Mouse (Mus musculus) intestine, embryonic 15.5 days (tissue): Measurements from ENCODE around the gene Nepro. TPM values are rescaled to one million over a fixed set of nuclear protein-coding genes. Genes with fewer than 3 reads are reported as not detected.

Source experiments
- ATAC-seq: fragments of 200-750 bp; cut with Nextera tagmentation; 2 replicates; pipeline ENCODE4 v1.8.0; 2017; ENCODE audit warnings: moderate TSS enrichment, moderate library complexity
- H3K27ac ChIP-seq: fragments of 300-500 bp; sonication (generic); 2 replicates; pipeline ENCODE4 v1.5.1; 2015; ENCODE audit warnings: mild to moderate bottlenecking, inconsistent platforms
- H3K27me3 ChIP-seq: fragments of 300-500 bp; sonication (generic); replicated peaks from 2 replicates; pipeline ENCODE4 v1.6.1; 2015; ENCODE audit warnings: inconsistent platforms
- H3K36me3 ChIP-seq: fragments of 300-500 bp; sonication (generic); 2 replicates; pipeline ENCODE4 v1.6.1; 2015; ENCODE audit warnings: inconsistent platforms
- H3K4me1 ChIP-seq: fragments of 300-500 bp; sonication (generic); replicated peaks from 2 replicates; pipeline ENCODE4 v1.6.1; 2015; ENCODE audit warnings: inconsistent platforms
- H3K4me2 ChIP-seq: fragments of 300-500 bp; sonication (generic); replicated peaks from 2 replicates; pipeline ENCODE4 v1.6.1; 2015; ENCODE audit warnings: mild to moderate bottlenecking, inconsistent platforms
- H3K4me3 ChIP-seq: fragments of 300-500 bp; sonication (generic); replicated peaks from 2 replicates; pipeline ENCODE4 v1.5.1; 2015; ENCODE audit warnings: inconsistent platforms
- H3K9ac ChIP-seq: fragments of 300-500 bp; sonication (generic); 2 replicates; pipeline ENCODE4 v1.6.1; 2015; ENCODE audit warnings: inconsistent platforms
- H3K9me3 ChIP-seq: fragments of 300-500 bp; sonication (generic); 2 replicates; pipeline ENCODE4 v1.6.1; 2016; ENCODE audit warnings: inconsistent platforms
- WGBS: fragments of 180-500 bp; shearing (Covaris S2); methylation state at CpG from one replicate; pipeline ENCODE4 v1.1.7; 2015; 5-methylcytosine and 5-hydroxymethylcytosine counted together
- polyA plus RNA-seq: library from polyadenylated mRNA; unstranded; fragments of >200 nt; fragmentation: Nextera tagmentation; extraction: Ambion mirVana; gene quantifications from 2 replicates; pipeline ENCODE4 v1.2.1, GENCODE M21; 2015

The Nepro gene
- polyA plus RNA-seq, 1 experiment from 2014 or later = 7.6 TPM

DNA sequence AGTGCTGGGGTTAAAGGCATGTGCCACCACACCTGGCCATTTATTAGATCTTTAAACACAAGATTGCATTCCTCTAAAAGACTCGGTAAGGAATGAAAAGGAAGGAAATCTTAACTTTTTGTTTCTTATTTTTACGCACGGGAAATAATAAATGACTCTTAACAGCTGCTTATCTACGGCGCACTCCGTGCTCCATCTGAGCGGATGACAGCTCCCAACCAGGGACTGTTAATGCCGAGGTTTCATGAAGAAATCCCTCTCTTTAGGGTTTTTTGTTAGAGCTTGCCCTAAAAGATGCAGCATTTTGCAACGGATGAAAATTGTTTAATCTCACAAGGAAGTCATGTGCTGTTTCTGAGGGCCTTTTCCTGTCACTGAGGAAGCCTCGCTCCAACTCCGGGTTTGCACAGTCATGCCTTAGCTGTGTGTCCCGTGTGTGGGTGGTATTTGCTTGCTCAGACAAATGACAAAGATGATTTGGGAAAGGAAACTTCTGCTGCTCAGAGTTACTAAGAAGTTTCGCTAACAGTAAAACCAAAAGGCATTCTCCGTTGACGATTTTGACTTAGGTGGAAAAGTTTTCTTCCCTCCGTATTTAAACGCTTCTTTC lies 54.5 kb downstream of the Nepro start:
- no peaks in the 10 kb centered on the region for H3K9me3 ChIP-seq
- 58% methylated on average over 17 of the region's 17 CpGs for WGBS
- peak overlapping the region; percentile 17 for H3K4me2 ChIP-seq
- no peaks in the 10 kb centered on the region for H3K36me3 ChIP-seq
- no peak overlapping the region for H3K27ac ChIP-seq
- no peak overlapping the region for H3K9ac ChIP-seq
- ATAC-seq = no peak
- H3K4me3 ChIP-seq = no peak overlapping the region
- no peaks in the 10 kb centered on the region for H3K4me1 ChIP-seq
- no peaks in the 10 kb centered on the region for H3K27me3 ChIP-seq

DNA sequence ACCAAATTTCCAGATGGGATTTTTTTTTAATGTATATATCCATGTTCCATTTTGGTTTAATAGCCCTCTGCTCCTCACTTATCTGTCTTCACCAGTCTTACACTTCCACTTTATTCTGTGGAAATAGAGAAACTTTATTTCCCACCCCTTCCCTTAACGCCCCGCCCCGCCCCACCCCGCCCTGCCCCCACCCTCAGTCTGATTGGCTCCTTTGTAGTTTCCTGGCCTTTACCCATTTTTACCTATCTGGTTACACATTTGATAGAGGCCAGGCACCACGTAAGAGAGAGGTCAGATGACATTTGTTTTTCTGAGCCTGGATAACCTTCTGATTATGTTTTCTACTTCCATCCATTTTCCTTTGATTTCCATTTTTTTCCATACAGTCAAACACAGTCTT lies 55.4 kb downstream of the Nepro start:
- 82% methylated on average over 5 of the region's 5 CpGs for WGBS

DNA sequence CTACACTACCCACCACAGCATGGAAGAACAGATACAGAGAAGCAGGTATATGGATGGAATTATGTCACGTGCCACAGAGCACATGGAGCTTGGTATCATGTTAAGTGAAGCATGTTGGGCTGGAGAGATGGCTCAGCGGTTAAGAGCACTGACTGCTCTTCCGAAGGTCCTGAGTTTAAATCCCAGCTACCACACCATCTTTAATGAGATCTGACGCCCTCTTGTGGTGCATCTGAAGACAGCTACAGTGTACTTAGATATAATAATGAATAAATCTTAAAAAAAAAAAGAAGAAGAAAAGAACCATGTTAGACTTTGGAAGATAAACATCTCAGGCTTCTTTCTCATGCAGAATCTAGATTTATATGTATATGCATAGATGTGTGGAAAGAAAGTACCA lies 56.6 kb downstream of the Nepro start:
- H3K27me3 ChIP-seq = no peaks in the 10 kb centered on the region
- H3K9ac ChIP-seq = no peak overlapping the region
- no peaks in the 10 kb centered on the region for H3K4me1 ChIP-seq
- no peak overlapping the region for H3K4me3 ChIP-seq
- no peaks in the 10 kb centered on the region for H3K9me3 ChIP-seq
- no peak overlapping the region for H3K27ac ChIP-seq
- 70% methylated on average over 4 of the region's 4 CpGs for WGBS
- no peaks in the 10 kb centered on the region for H3K36me3 ChIP-seq
- ATAC-seq = no peak
- no peak overlapping the region for H3K4me2 ChIP-seq

More for the DNA sequence above, 55.4 kb downstream of the Nepro start:
- no peak for ATAC-seq
- H3K27ac ChIP-seq = no peak overlapping the region
- H3K9me3 ChIP-seq = no peaks in the 10 kb centered on the region
- no peaks in the 10 kb centered on the region for H3K4me1 ChIP-seq
- no peak overlapping the region for H3K4me2 ChIP-seq
- H3K36me3 ChIP-seq = no peaks in the 10 kb centered on the region
- no peaks in the 10 kb centered on the region for H3K27me3 ChIP-seq
- no peak overlapping the region for H3K9ac ChIP-seq
- no peak overlapping the region for H3K4me3 ChIP-seq

Other genes starting within 250 kb of the Nepro start
- gene Boc, start 165.4 kb upstream of the Nepro start, polyA plus RNA-seq = 9.8 and 10.3 TPM in 2 replicates
- 30.0 and 35.0 TPM in 2 replicates for gene Gtpbp8, start 22.1 kb downstream of the Nepro start, polyA plus RNA-seq
- 0.98 and 1.1 TPM in 2 replicates for gene Cd200r1, start 41.4 kb downstream of the Nepro start, polyA plus RNA-seq
- 0.25 and 0.28 TPM in 2 replicates for gene Cd200r4, start 87.4 kb downstream of the Nepro start, polyA plus RNA-seq
- gene Cd200r2, start 142.8 kb downstream of the Nepro start, polyA plus RNA-seq = 0.21 and 0.46 TPM in 2 replicates
- gene Cd200r3, start 219.4 kb downstream of the Nepro start, polyA plus RNA-seq = 0.45 and 0.75 TPM in 2 replicates